Mouse (Mus musculus) embryonic facial prominence, embryonic 12.5 days (tissue): ENCODE results near the gene Nxn. TPM values are rescaled to one million over a fixed set of nuclear protein-coding genes. Genes with fewer than 3 reads are reported as not detected.

ENCODE experiments used
- ATAC-seq: fragments of 200-750 bp; cut with Nextera tagmentation; 2 replicates; pipeline ENCODE4 v1.8.0; 2017; ENCODE audit not compliant: insufficient number of reproducible peaks, insufficient read depth, low FRiP score, low TSS enrichment
- H3K27ac ChIP-seq: fragments of 300-500 bp; sonication (generic); 2 replicates; pipeline ENCODE4 v1.5.1; 2016; ENCODE audit warnings: mild to moderate bottlenecking
- H3K27me3 ChIP-seq: fragments of 300-500 bp; sonication (generic); 2 replicates; pipeline ENCODE4 v1.6.1; 2016; ENCODE audit warnings: mild to moderate bottlenecking, moderate library complexity
- H3K36me3 ChIP-seq: fragments of 300-500 bp; sonication (generic); 2 replicates; pipeline ENCODE4 v1.6.1; 2016; ENCODE audit warnings: mild to moderate bottlenecking
- H3K4me1 ChIP-seq: fragments of 300-500 bp; sonication (generic); 2 replicates; pipeline ENCODE4 v1.6.1; 2016
- H3K4me2 ChIP-seq: fragments of 300-500 bp; sonication (generic); replicated peaks from 2 replicates; pipeline ENCODE4 v1.6.1; 2016; ENCODE audit warnings: mild to moderate bottlenecking, moderate library complexity
- H3K4me3 ChIP-seq: fragments of 300-500 bp; sonication (generic); 2 replicates; pipeline ENCODE4 v1.5.1; 2016; ENCODE audit warnings: mild to moderate bottlenecking
- H3K9ac ChIP-seq: fragments of 300-500 bp; sonication (generic); 2 replicates; pipeline ENCODE4 v1.6.1; 2016; ENCODE audit warnings: mild to moderate bottlenecking, moderate library complexity
- H3K9me3 ChIP-seq: fragments of 300-500 bp; sonication (generic); 2 replicates; pipeline ENCODE4 v1.6.1; 2016; ENCODE audit warnings: mild to moderate bottlenecking, moderate library complexity
- whole genome bisulfite sequencing: fragments of 180-500 bp; shearing (Covaris S2); methylation state at CpG from one replicate; pipeline ENCODE4 v1.1.7; 2016; 5-methylcytosine and 5-hydroxymethylcytosine counted together
- polyA plus RNA-seq: library from polyadenylated mRNA; unstranded; fragments of >200 nt; fragmentation: Nextera tagmentation; extraction: Ambion mirVana; gene quantifications from 2 replicates; pipeline ENCODE4 v1.2.1, GENCODE M21; 2016

Nxn gene
- polyA plus RNA-seq, 1 experiment from 2014 or later, result 77.9 TPM

GRCm38 (mm10) chr11:76341884-76342645 is 56.9 kb downstream of the Nxn start:
- Histone ChIP-seq H3K27me3 (no peaks in the 10 kb centered on the region), H3K9me3 (no peaks in the 10 kb centered on the region), H3K36me3 (no peaks in the 10 kb centered on the region), H3K27ac (peak overlapping the region; percentile 95), H3K9ac (no peak overlapping the region), H3K4me1 (peaks cover 57% of the 10 kb centered on the region), H3K4me3 (no peak overlapping the region), H3K4me2 (no peak overlapping the region)
- no peak for ATAC-seq
- WGBS, result 75% methylated on average over 14 of the region's 14 CpGs

GRCm38 (mm10) chr11:76341163-76341562 is 57.8 kb downstream of the Nxn start:
- Histone ChIP-seq H3K27ac (peak overlapping the region; percentile 75), H3K9me3 (no peaks in the 10 kb centered on the region), H3K4me2 (no peak overlapping the region; the same call in 1 of the 2 replicates), H3K4me1 (peaks cover 62% of the 10 kb centered on the region), H3K4me3 (no peak overlapping the region), H3K36me3 (no peaks in the 10 kb centered on the region), H3K9ac (no peak overlapping the region), H3K27me3 (no peaks in the 10 kb centered on the region)
- WGBS, result 39% methylated on average over 14 of the region's 14 CpGs
- no peak for ATAC-seq

DNA sequence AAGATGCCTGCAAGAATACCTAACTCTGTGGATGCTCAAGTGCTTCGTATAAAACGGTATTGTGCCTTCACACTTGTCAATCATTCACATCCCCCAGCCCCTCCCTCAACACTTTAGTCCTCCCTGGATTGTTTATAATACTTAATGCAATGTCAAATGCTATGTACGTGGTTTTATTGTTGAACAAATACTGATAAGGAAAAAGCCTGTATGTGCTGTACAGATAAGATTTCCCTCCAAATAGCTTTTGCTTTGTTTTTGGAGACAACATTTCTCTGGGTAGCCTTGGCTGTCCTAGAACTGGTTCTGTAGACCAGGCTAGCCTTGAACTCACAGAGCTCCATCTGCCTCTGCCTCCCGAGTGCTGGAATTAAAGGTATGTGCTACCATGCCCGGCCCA is 59.1 kb downstream of the Nxn start:
- Histone ChIP-seq H3K9me3 (no peaks in the 10 kb centered on the region), H3K9ac (no peak overlapping the region), H3K27ac (peak overlapping the region; percentile 47; the same call in 1 of the 2 replicates), H3K27me3 (no peaks in the 10 kb centered on the region), H3K36me3 (no peaks in the 10 kb centered on the region), H3K4me3 (no peak overlapping the region), H3K4me1 (peaks cover 66% of the 10 kb centered on the region), H3K4me2 (no peak overlapping the region)
- no peak for ATAC-seq
- WGBS, result 65% methylated on average over 5 of the region's 5 CpGs

DNA sequence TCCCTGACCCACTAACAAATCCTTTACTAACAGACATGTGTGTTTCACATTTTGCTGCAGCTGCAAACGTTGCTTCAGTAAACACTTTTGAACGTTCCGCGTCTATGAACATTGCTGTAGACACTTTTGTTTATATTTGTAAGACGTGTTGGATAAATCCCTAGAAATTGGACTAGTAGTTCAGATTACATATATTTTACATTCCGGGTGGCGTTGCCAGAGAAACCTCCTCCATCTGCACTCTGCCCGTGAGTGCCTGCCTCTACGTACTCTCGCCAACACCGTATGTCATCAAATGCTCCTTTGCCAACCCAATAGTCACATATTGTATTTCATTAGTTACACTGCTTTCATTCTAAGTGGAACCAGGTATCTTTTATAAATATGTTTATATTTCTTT is 59.8 kb downstream of the Nxn start:
- peaks cover 65% of the 10 kb centered on the region for H3K4me1 ChIP-seq
- WGBS, result 50% methylated on average over 11 of the region's 11 CpGs
- H3K27me3 ChIP-seq, result no peaks in the 10 kb centered on the region
- H3K4me3 ChIP-seq, result no peak overlapping the region
- H3K4me2 ChIP-seq, result no peak overlapping the region
- peak overlapping the region; percentile 76 for H3K27ac ChIP-seq
- H3K36me3 ChIP-seq, result no peaks in the 10 kb centered on the region
- no peak for ATAC-seq
- H3K9ac ChIP-seq, result no peak overlapping the region
- H3K9me3 ChIP-seq, result no peaks in the 10 kb centered on the region

GRCm38 (mm10) chr11:76338656-76339055 is 60.3 kb downstream of the Nxn start:
- Histone ChIP-seq H3K27me3 (no peaks in the 10 kb centered on the region), H3K4me1 (peaks cover 60% of the 10 kb centered on the region), H3K27ac (peak overlapping the region; percentile 76), H3K4me2 (no peak overlapping the region), H3K36me3 (no peaks in the 10 kb centered on the region), H3K4me3 (no peak overlapping the region), H3K9ac (no peak overlapping the region), H3K9me3 (no peaks in the 10 kb centered on the region)
- no peak for ATAC-seq
- WGBS, result 86% methylated on average over 8 of the region's 8 CpGs

- H3K27me3 ChIP-seq, result no peaks in the 10 kb centered on the region
- no peaks in the 10 kb centered on the region for H3K36me3 ChIP-seq
- H3K4me1 ChIP-seq, result peaks cover 52% of the 10 kb centered on the region
- no peak overlapping the region for H3K9ac ChIP-seq
- H3K27ac ChIP-seq, result peak overlapping the region; percentile 76
- WGBS, result 0% methylated on average over 7 of the region's 7 CpGs
- peak overlapping the region; percentile 30; the same call in 1 of the 2 replicates for H3K4me2 ChIP-seq
- no peaks in the 10 kb centered on the region for H3K9me3 ChIP-seq
- 0 out of 2 replicates have a peak, but pooled peaks have one; percentile 49 for ATAC-seq
- H3K4me3 ChIP-seq, result no peak overlapping the region
These were observed 61.2 kb downstream of the Nxn start for GRCm38 (mm10) chr11:76337764-76338163.

GRCm38 (mm10) chr11:76337236-76337635 is 61.7 kb downstream of the Nxn start:
- WGBS, result 69% methylated on average over 9 of the region's 9 CpGs
- H3K27ac ChIP-seq, result peak overlapping the region; percentile 76; the same call in 1 of the 2 replicates
- ATAC-seq, result no peak
- H3K27me3 ChIP-seq, result no peaks in the 10 kb centered on the region
- H3K4me1 ChIP-seq, result peaks cover 57% of the 10 kb centered on the region
- no peak overlapping the region for H3K4me3 ChIP-seq
- H3K9ac ChIP-seq, result no peak overlapping the region
- no peaks in the 10 kb centered on the region for H3K36me3 ChIP-seq
- H3K9me3 ChIP-seq, result no peaks in the 10 kb centered on the region
- H3K4me2 ChIP-seq, result peak overlapping the region; percentile 30; the same call in 1 of the 2 replicates

- Histone ChIP-seq H3K9ac (no peak overlapping the region), H3K4me1 (peaks cover 59% of the 10 kb centered on the region), H3K27ac (no peak overlapping the region), H3K4me3 (no peak overlapping the region), H3K4me2 (no peak overlapping the region), H3K36me3 (no peaks in the 10 kb centered on the region), H3K27me3 (no peaks in the 10 kb centered on the region), H3K9me3 (no peaks in the 10 kb centered on the region)
- ATAC-seq, result no peak
These were observed 62.7 kb downstream of the Nxn start for GRCm38 (mm10) chr11:76336224-76336623.

GRCm38 (mm10) chr11:76334966-76335365 is 64.0 kb downstream of the Nxn start:
- H3K4me3 ChIP-seq, result no peak overlapping the region
- ATAC-seq, result no peak
- H3K36me3 ChIP-seq, result no peaks in the 10 kb centered on the region
- H3K4me2 ChIP-seq, result no peak overlapping the region
- 80% methylated on average over 10 of the region's 10 CpGs for WGBS
- no peak overlapping the region for H3K9ac ChIP-seq
- H3K4me1 ChIP-seq, result peaks cover 47% of the 10 kb centered on the region
- H3K27ac ChIP-seq, result no peak overlapping the region
- H3K27me3 ChIP-seq, result no peaks in the 10 kb centered on the region
- H3K9me3 ChIP-seq, result no peaks in the 10 kb centered on the region

- ATAC-seq, result no peak
- H3K27ac ChIP-seq, result peak overlapping the region; percentile 61; the same call in 1 of the 2 replicates
- no peaks in the 10 kb centered on the region for H3K36me3 ChIP-seq
- H3K9me3 ChIP-seq, result no peaks in the 10 kb centered on the region
- H3K4me3 ChIP-seq, result no peak overlapping the region
- no peak overlapping the region for H3K4me2 ChIP-seq
- no peaks in the 10 kb centered on the region for H3K27me3 ChIP-seq
- WGBS, result 37% methylated on average over 5 of the region's 5 CpGs
- peaks cover 43% of the 10 kb centered on the region for H3K4me1 ChIP-seq
- H3K9ac ChIP-seq, result no peak overlapping the region
These were observed 66.7 kb downstream of the Nxn start for GRCm38 (mm10) chr11:76332240-76332639.

DNA sequence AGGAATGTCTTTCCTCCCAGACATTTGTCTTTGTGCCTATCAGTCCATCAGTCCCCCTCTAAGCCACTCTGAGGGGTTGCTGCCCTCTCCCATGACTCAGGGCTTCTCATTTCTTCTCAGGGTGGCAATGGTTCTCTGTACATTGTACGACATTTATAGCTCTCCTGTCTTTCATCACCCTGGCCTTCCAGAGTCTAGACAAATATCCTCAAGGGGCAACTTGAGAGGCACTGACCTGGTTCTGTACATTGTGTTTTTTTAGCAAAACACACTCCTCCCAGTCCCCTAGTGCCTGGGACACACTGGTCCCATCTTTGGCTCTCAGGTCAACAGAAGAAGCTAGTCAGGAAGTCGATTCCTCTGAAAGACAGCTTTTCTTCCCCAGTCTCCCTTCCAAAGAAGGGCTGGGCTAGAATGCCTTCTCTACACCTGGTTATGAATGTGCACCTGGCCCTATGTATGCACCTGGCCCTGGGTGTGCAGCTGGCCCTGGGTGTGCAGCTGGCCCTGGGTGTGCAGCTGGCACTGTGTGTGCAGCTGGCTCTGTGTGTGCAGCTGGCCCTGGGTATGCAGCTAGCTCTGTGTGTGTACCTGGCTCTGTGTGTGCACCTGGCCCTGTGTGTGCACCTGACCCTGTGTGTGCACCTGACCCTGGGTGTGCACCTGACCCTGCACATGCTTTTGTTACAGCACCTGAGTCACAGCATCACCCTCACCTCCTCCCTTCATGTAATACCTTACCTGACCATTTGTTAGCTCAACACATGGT is 70.2 kb downstream of the Nxn start:
- Histone ChIP-seq H3K4me3 (no peak overlapping the region), H3K27ac (no peak overlapping the region), H3K36me3 (no peaks in the 10 kb centered on the region), H3K9me3 (no peaks in the 10 kb centered on the region), H3K4me2 (no peak overlapping the region), H3K27me3 (no peaks in the 10 kb centered on the region), H3K9ac (no peak overlapping the region), H3K4me1 (peaks cover 59% of the 10 kb centered on the region)
- WGBS, result 39% methylated on average over 2 of the region's 2 CpGs
- ATAC-seq, result no peak

- no peaks in the 10 kb centered on the region for H3K27me3 ChIP-seq
- H3K36me3 ChIP-seq, result no peaks in the 10 kb centered on the region
- H3K9me3 ChIP-seq, result no peaks in the 10 kb centered on the region
- H3K27ac ChIP-seq, result 0 out of 2 replicates have a peak overlapping the region, but pooled peaks have one; percentile 36
- no peak overlapping the region for H3K9ac ChIP-seq
- H3K4me2 ChIP-seq, result no peak overlapping the region
- H3K4me1 ChIP-seq, result peaks cover 62% of the 10 kb centered on the region
- no peak overlapping the region for H3K4me3 ChIP-seq
- 46% methylated on average over 11 of the region's 11 CpGs for WGBS
- no peak for ATAC-seq
These were observed 70.9 kb downstream of the Nxn start for GRCm38 (mm10) chr11:76328084-76328483.
